Mouse (Mus musculus) stomach, postnatal 0 days (tissue): ENCODE measurements around the gene Mecom.

Experiments used
- CTCF ChIP-seq: IDR thresholded peaks from 2 replicates; pipeline ENCODE4 v1.5.1; 2016; ENCODE audit warnings: antibody characterized with exemption, low read depth, mild to moderate bottlenecking, moderate library complexity
- EP300 ChIP-seq: optimal IDR thresholded peaks from 2 replicates; pipeline ENCODE3; 2016; ENCODE audit warnings: antibody characterized with exemption

- no peak for TF ChIP-seq EP300
- TF ChIP-seq CTCF = no peak
Measured at GRCm38 (mm10) chr3:30436561-30436960, 111.2 kb downstream of the Mecom start.
